24 mouse cellular contexts compared by ENCODE assay signal in genomic region chr9:58891840-58892640, GRCm38 (mm10).
DNase-seq lines count a peak whose midpoint lies in the region; ATAC-seq and TF ChIP-seq lines count a peak whose summit lies in the region.
"Had no signal": no experiment of that assay in that cellular context is flagged by ENCODE, and none has a peak within 500 bp of the region (broad histone marks: within the 10 kb centered on the region; RNA-seq: fewer than 3 reads in every experiment).

No protein-coding gene starts in this region.

- H3K27me3 ChIP-seq in embryonic facial prominence, embryonic 14.5 days (replicated peaks; ENCODE audit: control insufficient read depth, insufficient read depth, low read length): no peaks in the 10 kb centered on the region
- H3K27me3 ChIP-seq in embryonic facial prominence, embryonic 10.5 days (replicated peaks; ENCODE audit: low read depth, poor library complexity, severe bottlenecking): no peaks in the 10 kb centered on the region
- no peaks in the 10 kb centered on the region for H3K27me3 ChIP-seq in midbrain, embryonic 11.5 days (ENCODE audit: control insufficient read depth, insufficient read depth, low read length)
- H3K27me3 ChIP-seq in midbrain, embryonic 10.5 days (ENCODE audit: low read depth, poor library complexity, severe bottlenecking): no peaks in the 10 kb centered on the region
- H3K27me3 ChIP-seq: forebrain, embryonic 15.5 days; heart, embryonic 15.5 days had no signal

- no peak overlapping the region for H3K4me3 ChIP-seq in embryonic facial prominence, embryonic 14.5 days (ENCODE audit: low read depth, low read length)
- no peak overlapping the region for H3K4me3 ChIP-seq in embryonic facial prominence, embryonic 10.5 days
- no peak overlapping the region for H3K4me3 ChIP-seq in midbrain, embryonic 11.5 days (ENCODE audit: low read depth, low read length)
- no peak overlapping the region for H3K4me3 ChIP-seq in midbrain, embryonic 10.5 days
- no peak overlapping the region for H3K4me3 ChIP-seq in macrophage (ENCODE audit: inconsistent target)
- H3K4me3 ChIP-seq in lung, adult 2 months (replicated peaks; ENCODE audit: extremely low read depth, low read depth, low read length): no peak overlapping the region
- H3K4me3 ChIP-seq: forebrain, embryonic 15.5 days; heart, adult 2 months; heart, embryonic 15.5 days; limb, embryonic 10.5 days had no signal

- H3K4me1 ChIP-seq in embryonic facial prominence, embryonic 14.5 days (ENCODE audit: control insufficient read depth, insufficient read depth, low read length): no peaks in the 10 kb centered on the region
- H3K4me1 ChIP-seq in embryonic facial prominence, embryonic 10.5 days: no peaks in the 10 kb centered on the region
- no peaks in the 10 kb centered on the region for H3K4me1 ChIP-seq in midbrain, embryonic 11.5 days (ENCODE audit: control insufficient read depth, insufficient read depth, low read length)
- H3K4me1 ChIP-seq in midbrain, embryonic 10.5 days: no peaks in the 10 kb centered on the region
- no peaks in the 10 kb centered on the region for H3K4me1 ChIP-seq in lung, adult 2 months (ENCODE audit: control insufficient read depth, insufficient read depth, low read length)
- H3K4me1 ChIP-seq: forebrain, embryonic 15.5 days; limb, embryonic 10.5 days had no signal

- no peak overlapping the region for H3K4me2 ChIP-seq in embryonic facial prominence, embryonic 14.5 days (ENCODE audit: low read depth, low read length)
- no peak overlapping the region for H3K4me2 ChIP-seq in midbrain, embryonic 11.5 days
- H3K4me2 ChIP-seq: forebrain, embryonic 15.5 days; heart, embryonic 15.5 days had no signal

- H3K9me3 ChIP-seq in embryonic facial prominence, embryonic 14.5 days (ENCODE audit: control insufficient read depth, low read length): no peaks in the 10 kb centered on the region
- no peaks in the 10 kb centered on the region for H3K9me3 ChIP-seq in embryonic facial prominence, embryonic 10.5 days
- no peaks in the 10 kb centered on the region for H3K9me3 ChIP-seq in midbrain, embryonic 11.5 days (ENCODE audit: control insufficient read depth, low read length)
- H3K9me3 ChIP-seq in midbrain, embryonic 10.5 days (replicated peaks): no peaks in the 10 kb centered on the region
- H3K9me3 ChIP-seq: forebrain, embryonic 15.5 days; heart, embryonic 15.5 days; limb, embryonic 10.5 days had no signal

- peak; percentile 16 for DNase-seq in embryonic facial prominence, embryonic 14.5 days (ENCODE audit: low spot score)
- no peak for DNase-seq in embryonic facial prominence, embryonic 10.5 days (ENCODE audit: low spot score)
- DNase-seq in midbrain, embryonic 11.5 days (ENCODE audit: low spot score, missing footprints): peak; percentile 57
- no peak for DNase-seq in midbrain, embryonic 10.5 days (ENCODE audit: low spot score)
- DNase-seq in left cerebral cortex, adult 18-20 months (ENCODE audit: low spot score in 2 of 2): no peak
- DNase-seq in lung, adult 2 months: no peak
- DNase-seq in spleen, postnatal 36 days (ENCODE audit: low spot score in 2 of 2): no peak
- DNase-seq: adrenal gland, postnatal 36 days; cerebellum, adult 2 months; cerebellum, postnatal 36 days; gastrocnemius, postnatal 10 days; heart, adult 2 months; kidney, adult 18-20 months; kidney, postnatal 4 days; layer of hippocampus, adult 9-11 months; liver; lung, postnatal 14 days; right cerebral cortex, postnatal 4 days had no signal

- no peaks in the 10 kb centered on the region for H3K79me2 ChIP-seq in macrophage (ENCODE audit: inconsistent target)

- WGBS in embryonic facial prominence, embryonic 14.5 days: 76% methylated on average over 6 of the region's 6 CpGs
- WGBS in embryonic facial prominence, embryonic 10.5 days: 95% methylated on average over 6 of the region's 6 CpGs
- WGBS in midbrain, embryonic 11.5 days: 96% methylated on average over 6 of the region's 6 CpGs
- 96% methylated on average over 6 of the region's 6 CpGs for WGBS in midbrain, embryonic 10.5 days
- 2% methylated on average over 4 of the region's 6 CpGs for WGBS in macrophage (ENCODE audit: missing documents)
- 79% methylated on average over 6 of the region's 6 CpGs for WGBS in lung, adult 2 months

- H3K9ac ChIP-seq in embryonic facial prominence, embryonic 14.5 days (ENCODE audit: low read depth, low read length): no peak overlapping the region
- no peak overlapping the region for H3K9ac ChIP-seq in midbrain, embryonic 11.5 days (ENCODE audit: low read length)
- H3K9ac ChIP-seq: forebrain, embryonic 15.5 days; heart, embryonic 15.5 days had no signal

- no peak for TF ChIP-seq POLR2A in lung, adult 2 months (IDR thresholded peaks at IDR 0.05; ENCODE audit: borderline replicate concordance, extremely low read depth, low read depth, low read length)

- peak overlapping the region; percentile 28; the same call in 1 of the 2 replicates for H3K27ac ChIP-seq in embryonic facial prominence, embryonic 14.5 days (replicated peaks; ENCODE audit: low read depth, low read length)
- H3K27ac ChIP-seq in embryonic facial prominence, embryonic 10.5 days (replicated peaks): no peak overlapping the region
- H3K27ac ChIP-seq in midbrain, embryonic 11.5 days (ENCODE audit: low read depth, low read length): no peak overlapping the region
- no peak overlapping the region for H3K27ac ChIP-seq in midbrain, embryonic 10.5 days (replicated peaks)
- H3K27ac ChIP-seq in macrophage: peak overlapping the region; percentile 34
- H3K27ac ChIP-seq: forebrain, embryonic 15.5 days; hindbrain, postnatal 0 days; limb, embryonic 10.5 days had no signal

- no peak for ATAC-seq in embryonic facial prominence, embryonic 14.5 days (ENCODE audit: low read depth)
- ATAC-seq in midbrain, embryonic 11.5 days (ENCODE audit: low FRiP score): no peak
- ATAC-seq: CD4-positive, CD25-positive, alpha-beta regulatory T cell, adult 4 months; forebrain, embryonic 15.5 days; hindbrain, postnatal 0 days had no signal

- peaks cover 66% of the 10 kb centered on the region for H3K36me3 ChIP-seq in embryonic facial prominence, embryonic 14.5 days (ENCODE audit: control insufficient read depth, insufficient read depth, low read length)
- H3K36me3 ChIP-seq in embryonic facial prominence, embryonic 10.5 days (replicated peaks): peaks cover 81% of the 10 kb centered on the region
- peaks cover 18% of the 10 kb centered on the region for H3K36me3 ChIP-seq in midbrain, embryonic 11.5 days (ENCODE audit: control insufficient read depth, insufficient read depth, low read length)
- H3K36me3 ChIP-seq in midbrain, embryonic 10.5 days: peaks cover 80% of the 10 kb centered on the region
- H3K36me3 ChIP-seq in macrophage (ENCODE audit: inconsistent target): no peaks in the 10 kb centered on the region

- no peak for TF ChIP-seq CTCF in lung, adult 2 months (IDR thresholded peaks at IDR 0.05; ENCODE audit: insufficient read depth, low read length)

Comparison
In these comparisons a context has a peak if more than half of its experiments do, and no peak if none do; other contexts are left out.
1. DNase-seq: peak in embryonic facial prominence, embryonic 14.5 days (single experiment) and midbrain, embryonic 11.5 days (single experiment); none in embryonic facial prominence, embryonic 10.5 days (single experiment), midbrain, embryonic 10.5 days (single experiment), left cerebral cortex, adult 18-20 months (0 of 2), lung, adult 2 months (single experiment) and spleen, postnatal 36 days (0 of 2).
2. H3K27ac ChIP-seq: peak in embryonic facial prominence, embryonic 14.5 days (single experiment) and macrophage (single experiment); none in embryonic facial prominence, embryonic 10.5 days (single experiment), midbrain, embryonic 11.5 days (single experiment) and midbrain, embryonic 10.5 days (single experiment).